Mouse (Mus musculus) MEL (cell line): ENCODE results near the gene Fbxl15. TPM values are rescaled to one million over a fixed set of nuclear protein-coding genes. Genes with fewer than 3 reads are reported as not detected.

Experiments
- DNase-seq: peaks from one replicate; pipeline ENCODE4 v3.0.0; 2011; ENCODE audit warnings: low read depth, low spot score
- H3K27ac ChIP-seq: 2 replicates; pipeline ENCODE4 v1.5.1; 2012; ENCODE audit warnings: low read depth, mild to moderate bottlenecking, control low read depth, low read length, moderate library complexity; ENCODE audit not compliant: control insufficient read depth
- H3K27me3 ChIP-seq, 2 experiments: fragments of 150-350 bp in 1 of 2; sonication (generic) in 1 of 2; 2 replicates each; pipeline ENCODE4 v1.6.1; 2012; ENCODE audit warnings: low read length in 2 of 2, mild to moderate bottlenecking in 2 of 2, improper control_type of control experiment in 1 of 2, moderate library complexity in 1 of 2; ENCODE audit not compliant: insufficient read depth in 2 of 2, control insufficient read depth in 1 of 2
- H3K36me3 ChIP-seq, 2 experiments: 2 replicates each; pipeline ENCODE4 v1.6.1; 2012 to 2014; ENCODE audit warnings: low read length in 2 of 2, improper control_type of control experiment in 1 of 2, inconsistent platforms in 1 of 2, mild to moderate bottlenecking in 1 of 2; ENCODE audit not compliant: insufficient read depth in 2 of 2, control insufficient read depth in 1 of 2
- H3K4me1 ChIP-seq, 2 experiments: fragments of 150-350 bp in 1 of 2; sonication (generic) in 1 of 2; 2 replicates each; pipeline ENCODE4 v1.6.1; 2012; ENCODE audit warnings: low read length in 2 of 2, improper control_type of control experiment in 1 of 2, mild to moderate bottlenecking in 1 of 2; ENCODE audit not compliant: insufficient read depth in 2 of 2, control insufficient read depth in 1 of 2
- H3K4me3 ChIP-seq, 2 experiments: fragments of 150-350 bp in 1 of 2; sonication (generic) in 1 of 2; 2 replicates each; pipeline ENCODE4 v1.5.1; 2012; ENCODE audit warnings: low read depth in 2 of 2, low read length in 2 of 2, mild to moderate bottlenecking in 2 of 2, moderate library complexity in 2 of 2, control low read depth in 1 of 2, improper control_type of control experiment in 1 of 2; ENCODE audit not compliant: control insufficient read depth in 1 of 2, insufficient read depth in 1 of 2
- H3K79me2 ChIP-seq: 2 replicates; pipeline ENCODE4 v1.6.1; 2012; ENCODE audit warnings: mild to moderate bottlenecking, low read length, moderate library complexity; ENCODE audit not compliant: control insufficient read depth, poor library complexity, insufficient read depth
- H3K9ac ChIP-seq: 2 replicates; pipeline ENCODE4 v1.6.1; 2012; ENCODE audit warnings: low read depth, mild to moderate bottlenecking, control low read depth, low read length, moderate library complexity; ENCODE audit not compliant: control insufficient read depth, poor library complexity, severe bottlenecking
- H3K9me3 ChIP-seq: fragments of 150-350 bp; sonication (generic); replicated peaks from 2 replicates; pipeline ENCODE4 v1.6.1; 2012; ENCODE audit warnings: mild to moderate bottlenecking, low read length, improper control_type of control experiment, moderate library complexity; ENCODE audit not compliant: insufficient read depth
- BHLHE40 ChIP-seq: IDR thresholded peaks from 2 replicates; pipeline ENCODE4 v1.6.1; 2012; ENCODE audit warnings: low read depth, mild to moderate bottlenecking, inconsistent platforms, low read length, improper control_type of control experiment, borderline replicate concordance
- CHD1 ChIP-seq: IDR thresholded peaks from 2 replicates; pipeline ENCODE4 v1.6.1; 2012; ENCODE audit warnings: low read depth, mild to moderate bottlenecking, inconsistent platforms, low read length, improper control_type of control experiment
- CHD2 ChIP-seq: IDR thresholded peaks from 2 replicates; pipeline ENCODE4 v1.6.1; 2011; ENCODE audit warnings: low read length, improper control_type of control experiment
- CTCF ChIP-seq, 3 experiments: IDR thresholded peaks in 2 of 3; conservative IDR thresholded peaks in 1 of 3; 2 replicates each; pipeline ENCODE4 v1.5.1; 2011 to 2012; ENCODE audit warnings: low read length in 3 of 3, low read depth in 2 of 3, mild to moderate bottlenecking in 2 of 3, improper control_type of control experiment in 1 of 3, inconsistent platforms in 1 of 3, mixed read lengths in 1 of 3, moderate library complexity in 1 of 3; ENCODE audit not compliant: control insufficient read depth in 1 of 3, insufficient read depth in 1 of 3, poor library complexity in 1 of 3, severe bottlenecking in 1 of 3
- E2F4 ChIP-seq: IDR thresholded peaks from 2 replicates; pipeline ENCODE4 v1.6.1; 2011; ENCODE audit warnings: low read depth, low read length, improper control_type of control experiment, borderline replicate concordance
- ELF1 ChIP-seq: IDR thresholded peaks from 2 replicates; pipeline ENCODE4 v1.6.1; 2014; ENCODE audit warnings: low read depth, mild to moderate bottlenecking, inconsistent platforms, low read length, improper control_type of control experiment, moderate library complexity
- ETS1 ChIP-seq: IDR thresholded peaks from 2 replicates; pipeline ENCODE4 v1.6.1; 2012; ENCODE audit warnings: low read depth, mild to moderate bottlenecking, inconsistent platforms, low read length, improper control_type of control experiment, moderate library complexity
- GATA1 ChIP-seq: IDR thresholded peaks from 2 replicates; pipeline ENCODE4 v1.6.1; 2011; ENCODE audit warnings: low read depth, low read length, improper control_type of control experiment
- MAX ChIP-seq: IDR thresholded peaks from 2 replicates; pipeline ENCODE4 v1.6.1; 2011; ENCODE audit warnings: low read length, improper control_type of control experiment
- MXI1 ChIP-seq: IDR thresholded peaks from 2 replicates; pipeline ENCODE4 v1.6.1; 2011; ENCODE audit warnings: mild to moderate bottlenecking, low read depth, low read length, improper control_type of control experiment
- MYB ChIP-seq: IDR thresholded peaks from 2 replicates; pipeline ENCODE4 v1.6.1; 2011; ENCODE audit warnings: mild to moderate bottlenecking, low read depth, low read length, improper control_type of control experiment
- NELFE ChIP-seq: IDR thresholded peaks from 2 replicates; pipeline ENCODE4 v1.6.1; 2011; ENCODE audit warnings: low read depth, low read length, improper control_type of control experiment
- NRF1 ChIP-seq: IDR thresholded peaks from 2 replicates; pipeline ENCODE4 v1.6.1; 2014; ENCODE audit warnings: low read depth, mild to moderate bottlenecking, inconsistent platforms, low read length, improper control_type of control experiment, moderate library complexity; ENCODE audit not compliant: poor library complexity, insufficient read depth, severe bottlenecking
- POLR2AphosphoS2 ChIP-seq: IDR thresholded peaks from 2 replicates; pipeline ENCODE4 v1.6.1; 2011; ENCODE audit warnings: low read length, improper control_type of control experiment
- POLR2AphosphoS5 ChIP-seq: IDR thresholded peaks from 2 replicates; pipeline ENCODE4 v1.6.1; 2012; ENCODE audit warnings: low read depth, borderline replicate concordance, mild to moderate bottlenecking, inconsistent platforms, low read length, moderate library complexity, mixed read lengths
- SIN3A ChIP-seq: IDR thresholded peaks from 2 replicates; pipeline ENCODE4 v1.6.1; 2012; ENCODE audit warnings: low read length, improper control_type of control experiment, inconsistent platforms
- TAL1 ChIP-seq: IDR thresholded peaks from 2 replicates; pipeline ENCODE4 v1.6.1; 2012; ENCODE audit warnings: mild to moderate bottlenecking, inconsistent platforms, low read length, moderate library complexity, mixed read lengths
- USF1 ChIP-seq: IDR thresholded peaks from 2 replicates; pipeline ENCODE4 v1.6.1; 2014; ENCODE audit warnings: low read depth, mild to moderate bottlenecking, inconsistent platforms, low read length, improper control_type of control experiment, moderate library complexity
- ZNF384 ChIP-seq: IDR thresholded peaks from 2 replicates; pipeline ENCODE4 v1.6.1; 2012; ENCODE audit warnings: low read depth, mild to moderate bottlenecking, inconsistent platforms, low read length, improper control_type of control experiment
- polyA plus RNA-seq, 2 experiments: library from polyadenylated mRNA; stranded (reverse) in 1 of 2; unstranded in 1 of 2; fragments of >175 nt in 1 of 2; fragments of >200 nt in 1 of 2; gene quantifications; 2 replicates each; pipeline versions ENCODE4 v1.2.1 to v1.2.4; 2012; ENCODE audit warnings: low replicate concordance in 2 of 2, low read depth in 1 of 2; ENCODE audit not compliant: insufficient read length in 2 of 2, insufficient read depth in 1 of 2, missing spikeins in 1 of 2
- total RNA-seq: library from RNA; depleted of rRNA; stranded (reverse); fragments of 300-350 nt; gene quantifications from 2 replicates; pipeline ENCODE4 v1.2.3, GENCODE M21; 2012

The Fbxl15 gene
- total and polyA plus RNA-seq, 3 experiments: 12.7 to 13.2 TPM; not detected in 1

GRCm38 (mm10) chr19:46318586-46319378 lies 9.2 kb upstream of the Fbxl15 start:
- H3K9me3 ChIP-seq: no peaks in the 10 kb centered on the region
- H3K27ac ChIP-seq: no peak overlapping the region
- peak; percentile 57 for TF ChIP-seq NRF1
- TF ChIP-seq NELFE: no peak
- peak; percentile 60 for DNase-seq
- peaks cover 0 to 17% of the 10 kb centered on the region in 2 experiments; a peak in 2 of 4 replicates for H3K36me3 ChIP-seq
- no peaks in the 10 kb centered on the region for H3K27me3 ChIP-seq
- H3K9ac ChIP-seq: no peak overlapping the region
- H3K4me3 ChIP-seq: no peak overlapping the region
- no peaks in the 10 kb centered on the region for H3K79me2 ChIP-seq
- peaks cover 14 to 36% of the 10 kb centered on the region in 2 experiments for H3K4me1 ChIP-seq

GRCm38 (mm10) chr19:46320076-46320785 lies 7.8 kb upstream of the Fbxl15 start:
- TF ChIP-seq ELF1 (no peak), E2F4 (no peak), TAL1 (no peak), USF1 (no peak), POLR2AphosphoS5 (no peak), CHD1 (no peak), MAX (no peak), CHD2 (no peak), ZNF384 (no peak), SIN3A (no peak), MXI1 (no peak), CTCF (IDR thresholded peaks at IDR 0.05 in 2 of 3, conservative IDR thresholded peaks at IDR 0.05 in 1 of 3; ENCODE audit: control insufficient read depth in 1 of 3, insufficient read depth in 1 of 3, low read depth in 2 of 3, low read length in 3 of 3, poor library complexity in 1 of 3, severe bottlenecking in 1 of 3) (no peak), BHLHE40 (no peak), GATA1 (no peak), MYB (no peak), ETS1 (no peak), POLR2AphosphoS2 (no peak)
- Histone ChIP-seq H3K27me3 (no peaks in the 10 kb centered on the region), H3K9ac (no peak overlapping the region), H3K79me2 (no peaks in the 10 kb centered on the region), H3K4me1 (peaks cover 6 to 21% of the 10 kb centered on the region in 2 experiments; a peak in 3 of 4 replicates), H3K27ac (no peak overlapping the region), H3K4me3 (no peak overlapping the region), H3K36me3 (peaks cover 0 to 10% of the 10 kb centered on the region in 2 experiments; a peak in 2 of 4 replicates), H3K9me3 (no peaks in the 10 kb centered on the region)
- DNase-seq: no peak
